Mouse (Mus musculus): ENCODE results near the gene Nop16. TPM values are rescaled to one million over a fixed set of nuclear protein-coding genes. Genes with fewer than 3 reads are reported as not detected.

Gene Nop16
- polyA plus RNA-seq (2015; fragmentation: Nextera tagmentation; extraction: Ambion mirVana): 69.2 and 71.2 TPM in 2 replicates

- peak within 1 kb of the TSS; percentile 82 for H3K4me2 ChIP-seq (ENCODE audit: low read depth, low read length)
- peak; percentile 98 for ATAC-seq (ENCODE audit: low read depth)
- no peaks in the 10 kb centered on the region for H3K9me3 ChIP-seq (ENCODE audit: control insufficient read depth, low read length)
- no peaks in the 10 kb centered on the region; the same call in 1 of the 2 replicates for H3K36me3 ChIP-seq (ENCODE audit: control insufficient read depth, insufficient read depth, low read length)
- H3K4me1 ChIP-seq (replicated peaks; ENCODE audit: control insufficient read depth, insufficient read depth, low read length): peaks cover 11% of the 10 kb centered on the region
- H3K9ac ChIP-seq (ENCODE audit: low read length): peak within 1 kb of the TSS; percentile 90
- H3K27ac ChIP-seq (ENCODE audit: low read length): peak within 1 kb of the TSS; percentile 63
- no peaks in the 10 kb centered on the region for H3K27me3 ChIP-seq (ENCODE audit: control insufficient read depth, insufficient read depth, low read depth, low read length)
- under 1% methylated on average over 51 of the region's 51 CpGs for WGBS
- peak within 1 kb of the TSS; percentile 90 for H3K4me3 ChIP-seq (ENCODE audit: low read length)
Measured at GRCm38 (mm10) chr13:54589996-54590951, at the start of gene Nop16, which contains the start of gene Higd2a. Gene Nop16, minus strand, starts transcription at chr13:54590090. Gene Higd2a, plus strand, starts transcription at chr13:54590207.

- Histone ChIP-seq H3K4me3 (ENCODE audit: low read length) (no peak overlapping the region), H3K36me3 (ENCODE audit: control insufficient read depth, insufficient read depth, low read length) (peaks cover 14% of the 10 kb centered on the region), H3K9me3 (ENCODE audit: control insufficient read depth, low read length) (no peaks in the 10 kb centered on the region), H3K4me1 (replicated peaks; ENCODE audit: control insufficient read depth, insufficient read depth, low read length) (no peaks in the 10 kb centered on the region), H3K27ac (ENCODE audit: low read length) (no peak overlapping the region), H3K4me2 (ENCODE audit: low read depth, low read length) (no peak overlapping the region), H3K27me3 (ENCODE audit: control insufficient read depth, insufficient read depth, low read depth, low read length) (no peaks in the 10 kb centered on the region), H3K9ac (ENCODE audit: low read length) (no peak overlapping the region)
- 96% methylated on average over 3 of the region's 3 CpGs for whole genome bisulfite sequencing
- ATAC-seq (ENCODE audit: low read depth): no peak
Measured at GRCm38 (mm10) chr13:54635011-54635410, 45.1 kb upstream of the Nop16 start.

- H3K4me3 ChIP-seq (ENCODE audit: low read length): no peak overlapping the region
- H3K36me3 ChIP-seq (ENCODE audit: control insufficient read depth, insufficient read depth, low read length): peaks cover 6% of the 10 kb centered on the region; the same call in 1 of the 2 replicates
- no peaks in the 10 kb centered on the region for H3K9me3 ChIP-seq (ENCODE audit: control insufficient read depth, low read length)
- H3K4me1 ChIP-seq (replicated peaks; ENCODE audit: control insufficient read depth, insufficient read depth, low read length): no peaks in the 10 kb centered on the region
- H3K9ac ChIP-seq (ENCODE audit: low read length): no peak overlapping the region
- no peak overlapping the region for H3K4me2 ChIP-seq (ENCODE audit: low read depth, low read length)
- H3K27me3 ChIP-seq (ENCODE audit: control insufficient read depth, insufficient read depth, low read depth, low read length): no peaks in the 10 kb centered on the region
- peak overlapping the region; percentile 21; the same call in 1 of the 2 replicates for H3K27ac ChIP-seq (ENCODE audit: low read length)
- WGBS: 34% methylated on average over 3 of the region's 3 CpGs
- peak; percentile 62 for ATAC-seq (ENCODE audit: low read depth)
Measured at GRCm38 (mm10) chr13:54632731-54633277, 42.9 kb upstream of the Nop16 start.

- Histone ChIP-seq H3K4me3 (ENCODE audit: low read length) (no peak overlapping the region), H3K4me2 (ENCODE audit: low read depth, low read length) (no peak overlapping the region), H3K9me3 (ENCODE audit: control insufficient read depth, low read length) (no peaks in the 10 kb centered on the region), H3K9ac (ENCODE audit: low read length) (no peak overlapping the region), H3K36me3 (ENCODE audit: control insufficient read depth, insufficient read depth, low read length) (peaks cover 2% of the 10 kb centered on the region; the same call in 1 of the 2 replicates), H3K27ac (ENCODE audit: low read length) (no peak overlapping the region), H3K27me3 (ENCODE audit: control insufficient read depth, insufficient read depth, low read depth, low read length) (no peaks in the 10 kb centered on the region), H3K4me1 (replicated peaks; ENCODE audit: control insufficient read depth, insufficient read depth, low read length) (no peaks in the 10 kb centered on the region)
- ATAC-seq (ENCODE audit: low read depth): peak; percentile 59; the same call in 1 of the 2 replicates
- 60% methylated on average over 4 of the region's 4 CpGs for WGBS
Measured at GRCm38 (mm10) chr13:54629128-54629527, 39.2 kb upstream of the Nop16 start.

GRCm38 (mm10) chr13:54621960-54622521 is 32.2 kb upstream of the Nop16 start:
- Histone ChIP-seq H3K4me2 (ENCODE audit: low read depth, low read length) (peak overlapping the region; percentile 95), H3K36me3 (ENCODE audit: control insufficient read depth, insufficient read depth, low read length) (no peaks in the 10 kb centered on the region), H3K4me1 (replicated peaks; ENCODE audit: control insufficient read depth, insufficient read depth, low read length) (peaks cover 8% of the 10 kb centered on the region), H3K9ac (ENCODE audit: low read length) (peak overlapping the region; percentile 99), H3K9me3 (ENCODE audit: control insufficient read depth, low read length) (no peaks in the 10 kb centered on the region), H3K27ac (ENCODE audit: low read length) (peak overlapping the region; percentile 78), H3K27me3 (ENCODE audit: control insufficient read depth, insufficient read depth, low read depth, low read length) (no peaks in the 10 kb centered on the region), H3K4me3 (ENCODE audit: low read length) (peak overlapping the region; percentile 95)
- peak; percentile 63; the same call in 1 of the 2 replicates for ATAC-seq (ENCODE audit: low read depth)
- WGBS: under 1% methylated on average over 23 of the region's 27 CpGs

GRCm38 (mm10) chr13:54621155-54621932 is 31.5 kb upstream of the Nop16 start, which contains the start of gene Faf2:
Gene Faf2, plus strand, starts transcription at chr13:54621784.
- Histone ChIP-seq H3K4me1 (replicated peaks; ENCODE audit: control insufficient read depth, insufficient read depth, low read length) (peaks cover 8% of the 10 kb centered on the region), H3K27me3 (ENCODE audit: control insufficient read depth, insufficient read depth, low read depth, low read length) (no peaks in the 10 kb centered on the region), H3K9ac (ENCODE audit: low read length) (peak within 1 kb of the TSS; percentile 99), H3K4me3 (ENCODE audit: low read length) (peak within 1 kb of the TSS; percentile 95), H3K4me2 (ENCODE audit: low read depth, low read length) (peak within 1 kb of the TSS; percentile 95), H3K9me3 (ENCODE audit: control insufficient read depth, low read length) (no peaks in the 10 kb centered on the region), H3K36me3 (ENCODE audit: control insufficient read depth, insufficient read depth, low read length) (no peaks in the 10 kb centered on the region), H3K27ac (ENCODE audit: low read length) (peak within 1 kb of the TSS; percentile 78)
- 10% methylated on average over 44 of the region's 44 CpGs for WGBS
- peak; percentile 99 for ATAC-seq (ENCODE audit: low read depth)

- Histone ChIP-seq H3K4me1 (replicated peaks; ENCODE audit: control insufficient read depth, insufficient read depth, low read length) (no peaks in the 10 kb centered on the region), H3K4me3 (ENCODE audit: low read length) (no peak overlapping the region), H3K9me3 (ENCODE audit: control insufficient read depth, low read length) (no peaks in the 10 kb centered on the region), H3K27me3 (ENCODE audit: control insufficient read depth, insufficient read depth, low read depth, low read length) (no peaks in the 10 kb centered on the region), H3K27ac (ENCODE audit: low read length) (no peak overlapping the region), H3K9ac (ENCODE audit: low read length) (no peak overlapping the region), H3K4me2 (ENCODE audit: low read depth, low read length) (no peak overlapping the region), H3K36me3 (ENCODE audit: control insufficient read depth, insufficient read depth, low read length) (no peaks in the 10 kb centered on the region)
- no peak for ATAC-seq (ENCODE audit: low read depth)
- 59% methylated on average over 6 of the region's 6 CpGs for WGBS
Measured at GRCm38 (mm10) chr13:54616998-54617397, 27.1 kb upstream of the Nop16 start.

GRCm38 (mm10) chr13:54616307-54616706 is 26.4 kb upstream of the Nop16 start:
- H3K27me3 ChIP-seq (ENCODE audit: control insufficient read depth, insufficient read depth, low read depth, low read length): no peaks in the 10 kb centered on the region
- H3K4me3 ChIP-seq (ENCODE audit: low read length): no peak overlapping the region
- ATAC-seq (ENCODE audit: low read depth): no peak
- H3K36me3 ChIP-seq (ENCODE audit: control insufficient read depth, insufficient read depth, low read length): no peaks in the 10 kb centered on the region
- H3K9ac ChIP-seq (ENCODE audit: low read length): no peak overlapping the region
- H3K9me3 ChIP-seq (ENCODE audit: control insufficient read depth, low read length): no peaks in the 10 kb centered on the region
- no peaks in the 10 kb centered on the region for H3K4me1 ChIP-seq (replicated peaks; ENCODE audit: control insufficient read depth, insufficient read depth, low read length)
- H3K27ac ChIP-seq (ENCODE audit: low read length): no peak overlapping the region
- 72% methylated on average over 8 of the region's 8 CpGs for WGBS
- no peak overlapping the region for H3K4me2 ChIP-seq (ENCODE audit: low read depth, low read length)
